Mouse (Mus musculus) lung, postnatal 0 days (tissue): ENCODE measurements around the gene Pcbp1. TPM values are rescaled to one million over a fixed set of nuclear protein-coding genes. Genes with fewer than 3 reads are reported as not detected.

ENCODE experiments used
- ATAC-seq: fragments of 200-750 bp; cut with Nextera tagmentation; 2 replicates; pipeline ENCODE4 v1.8.0; 2017; ENCODE audit warnings: moderate library complexity
- DNase-seq: peaks from one replicate; pipeline ENCODE4 v3.0.0-alpha.2; 2016; ENCODE audit warnings: low spot score
- H3K27ac ChIP-seq: fragments of 300-500 bp; sonication (generic); 2 replicates; pipeline ENCODE4 v1.5.1; 2014; ENCODE audit warnings: antibody characterized with exemption, mild to moderate bottlenecking, low read length, mixed read lengths
- H3K27me3 ChIP-seq: fragments of 300-500 bp; sonication (generic); replicated peaks from 2 replicates; pipeline ENCODE4 v1.6.1; 2014; ENCODE audit warnings: low read length, mixed read lengths; ENCODE audit not compliant: insufficient read depth
- H3K36me3 ChIP-seq: fragments of 300-500 bp; sonication (generic); 2 replicates; pipeline ENCODE4 v1.6.1; 2014; ENCODE audit warnings: low read length, mixed read lengths; ENCODE audit not compliant: insufficient read depth
- H3K4me1 ChIP-seq: fragments of 300-500 bp; sonication (generic); 2 replicates; pipeline ENCODE4 v1.6.1; 2014; ENCODE audit warnings: antibody characterized with exemption, low read depth, low read length, mixed read lengths; ENCODE audit not compliant: insufficient read depth
- H3K4me2 ChIP-seq: fragments of 300-500 bp; sonication (generic); replicated peaks from 2 replicates; pipeline ENCODE4 v1.6.1; 2014; ENCODE audit warnings: low read depth, mild to moderate bottlenecking, low read length, moderate library complexity, mixed read lengths
- H3K4me3 ChIP-seq: fragments of 300-500 bp; sonication (generic); 2 replicates; pipeline ENCODE4 v1.5.1; 2014; ENCODE audit warnings: low read depth, low read length
- H3K9ac ChIP-seq: fragments of 300-500 bp; sonication (generic); replicated peaks from 2 replicates; pipeline ENCODE4 v1.6.1; 2014; ENCODE audit warnings: low read depth, mild to moderate bottlenecking
- H3K9me3 ChIP-seq: fragments of 300-500 bp; sonication (generic); 2 replicates; pipeline ENCODE4 v1.6.1; 2016; ENCODE audit warnings: low read length, mixed read lengths
- CTCF ChIP-seq: IDR thresholded peaks from 2 replicates; pipeline ENCODE4 v1.5.1; 2016; ENCODE audit warnings: antibody characterized with exemption, mild to moderate bottlenecking
- EP300 ChIP-seq: IDR thresholded peaks from 2 replicates; pipeline ENCODE4 v1.6.1; 2016; ENCODE audit warnings: antibody characterized with exemption, mild to moderate bottlenecking, control low read depth
- WGBS: fragments of 180-500 bp; shearing (Covaris S2); extraction: QIAGEN DNeasy Blood & Tissue Kit; methylation state at CpG from one replicate; pipeline ENCODE4 v1.1.7; 2014; 5-methylcytosine and 5-hydroxymethylcytosine counted together
- polyA plus RNA-seq: library from polyadenylated mRNA; unstranded; fragments of >200 nt; fragmentation: Nextera tagmentation; extraction: Ambion mirVana; gene quantifications from 2 replicates; pipeline ENCODE4 v1.2.1, GENCODE M21; 2015

Pcbp1 gene
- polyA plus RNA-seq, 1 experiment from 2014 or later = 317 TPM

DNA sequence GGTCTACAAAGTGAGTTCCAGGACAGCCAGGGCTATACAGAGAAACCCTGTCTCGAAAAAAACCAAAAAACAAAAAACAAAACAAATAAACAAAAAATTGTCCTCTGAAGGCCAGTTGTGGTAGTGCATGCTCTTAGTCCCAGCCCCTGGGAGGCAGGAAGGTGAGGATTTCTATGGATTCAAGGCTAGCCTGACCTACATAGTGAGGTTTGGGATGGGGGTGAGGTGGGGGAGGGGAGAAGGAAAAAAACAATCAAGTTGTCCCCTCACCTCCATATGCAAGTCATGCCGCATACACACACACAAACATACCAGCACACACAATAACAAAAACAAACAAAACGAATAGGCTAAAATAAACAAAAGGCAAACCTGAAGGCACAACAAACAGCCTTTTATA is 17.4 kb downstream of the Pcbp1 start:
- Histone ChIP-seq H3K4me2 (no peak overlapping the region), H3K27ac (no peak overlapping the region), H3K9ac (no peak overlapping the region), H3K4me1 (no peaks in the 10 kb centered on the region), H3K4me3 (no peak overlapping the region), H3K36me3 (no peaks in the 10 kb centered on the region), H3K27me3 (no peaks in the 10 kb centered on the region), H3K9me3 (no peaks in the 10 kb centered on the region)
- ATAC-seq (no peak), DNase-seq (no peak)
- 63% methylated on average over 3 of the region's 3 CpGs for WGBS
- no peak for TF ChIP-seq CTCF
- no peak for TF ChIP-seq EP300

DNA sequence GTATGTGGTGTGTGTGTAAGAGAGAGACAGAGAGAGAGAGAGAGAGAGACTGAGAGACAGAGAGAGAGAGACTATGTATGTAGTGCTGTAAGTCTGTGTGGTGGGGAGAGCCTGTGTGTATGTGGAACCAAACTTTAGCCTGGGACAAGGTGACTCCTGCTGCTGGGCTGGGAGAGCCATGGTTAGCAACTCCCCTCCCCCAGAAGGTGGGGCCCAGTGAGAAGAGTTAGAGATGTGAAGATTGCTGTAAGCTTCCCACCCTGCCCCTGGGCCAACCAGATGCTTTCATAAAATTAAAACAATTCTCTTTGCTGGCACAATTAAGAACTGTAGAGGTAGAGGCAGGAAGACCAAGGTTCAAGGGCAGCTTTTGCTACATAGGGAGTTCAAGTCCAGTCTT is 19.0 kb downstream of the Pcbp1 start:
- DNase-seq = no peak

GRCm38 (mm10) chr6:86506309-86506708 is 19.8 kb downstream of the Pcbp1 start:
- Histone ChIP-seq H3K27ac (no peak overlapping the region), H3K9me3 (no peaks in the 10 kb centered on the region), H3K4me3 (no peak overlapping the region), H3K36me3 (no peaks in the 10 kb centered on the region), H3K27me3 (no peaks in the 10 kb centered on the region), H3K4me2 (no peak overlapping the region), H3K4me1 (no peaks in the 10 kb centered on the region), H3K9ac (no peak overlapping the region)
- WGBS = 77% methylated on average over 3 of the region's 3 CpGs
- ATAC-seq = no peak
- TF ChIP-seq CTCF (no peak), EP300 (no peak)
- DNase-seq = no peak

More for the DNA sequence above, 19.0 kb downstream of the Pcbp1 start:
- Histone ChIP-seq H3K4me2 (no peak overlapping the region), H3K27me3 (no peaks in the 10 kb centered on the region), H3K27ac (no peak overlapping the region), H3K36me3 (no peaks in the 10 kb centered on the region), H3K9ac (no peak overlapping the region), H3K4me3 (no peak overlapping the region), H3K4me1 (no peaks in the 10 kb centered on the region), H3K9me3 (no peaks in the 10 kb centered on the region)
- no peak for ATAC-seq
- TF ChIP-seq EP300 (no peak), CTCF (no peak)

DNA sequence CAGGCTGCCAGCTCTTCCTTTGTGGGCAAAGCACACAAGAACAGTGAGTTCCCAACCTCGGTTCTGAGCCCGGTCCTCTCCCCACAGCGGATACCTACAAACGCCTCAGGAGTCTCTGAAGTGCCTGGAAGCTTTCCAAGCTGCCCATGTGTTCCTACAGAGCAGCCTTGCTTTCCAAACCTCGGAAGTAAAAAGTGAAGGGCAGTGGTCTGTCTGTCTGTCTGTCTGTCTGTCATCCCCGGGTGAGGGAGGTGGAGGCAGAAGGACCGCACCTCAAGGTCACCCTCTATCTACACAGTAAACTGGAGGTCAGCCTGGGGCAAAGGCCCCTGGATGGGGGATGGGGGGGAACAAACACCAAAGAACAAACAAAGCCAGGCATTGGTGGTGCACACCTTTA is 20.4 kb downstream of the Pcbp1 start:
- H3K27me3 ChIP-seq = no peaks in the 10 kb centered on the region
- peak; percentile 37; the same call in 1 of the 2 replicates for ATAC-seq
- no peaks in the 10 kb centered on the region for H3K36me3 ChIP-seq
- DNase-seq = peak; percentile 69
- no peak overlapping the region for H3K9ac ChIP-seq
- H3K4me1 ChIP-seq = no peaks in the 10 kb centered on the region
- H3K9me3 ChIP-seq = no peaks in the 10 kb centered on the region
- no peak overlapping the region for H3K4me2 ChIP-seq
- no peak overlapping the region for H3K4me3 ChIP-seq
- no peak for TF ChIP-seq CTCF
- TF ChIP-seq EP300 = no peak
- WGBS = 46% methylated on average over 7 of the region's 7 CpGs
- H3K27ac ChIP-seq = no peak overlapping the region

DNA sequence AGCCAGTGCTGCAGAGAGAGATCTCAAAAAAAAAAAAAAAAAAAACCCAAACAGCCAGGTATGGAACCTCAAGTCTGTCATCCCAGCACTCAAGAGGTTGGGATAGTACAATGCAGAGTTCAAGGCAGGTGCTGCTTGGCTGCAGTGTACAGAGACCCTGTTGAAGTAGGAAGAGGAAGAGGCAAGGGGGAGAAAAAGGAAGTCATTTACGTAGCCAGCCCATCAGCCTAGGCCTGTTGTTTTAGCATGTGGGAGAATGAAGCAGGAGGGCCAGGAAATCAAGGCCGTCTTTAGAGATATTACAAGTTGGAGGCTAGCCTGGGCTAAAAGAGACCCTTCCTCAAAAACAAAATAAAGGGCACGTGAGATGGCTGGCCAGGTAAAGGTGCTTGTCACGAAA is 22.6 kb downstream of the Pcbp1 start:
- DNase-seq (no peak), ATAC-seq (no peak)
- no peaks in the 10 kb centered on the region for H3K27me3 ChIP-seq
- H3K4me2 ChIP-seq = no peak overlapping the region
- no peak overlapping the region for H3K9ac ChIP-seq
- no peak overlapping the region for H3K27ac ChIP-seq
- 62% methylated on average over 4 of the region's 4 CpGs for WGBS
- no peaks in the 10 kb centered on the region for H3K9me3 ChIP-seq
- no peaks in the 10 kb centered on the region for H3K36me3 ChIP-seq
- H3K4me3 ChIP-seq = no peak overlapping the region
- TF ChIP-seq EP300 (no peak), CTCF (no peak)
- no peaks in the 10 kb centered on the region for H3K4me1 ChIP-seq

GRCm38 (mm10) chr6:86499571-86500109 is 26.5 kb downstream of the Pcbp1 start:
- no peak for DNase-seq
- no peak overlapping the region for H3K9ac ChIP-seq
- H3K4me2 ChIP-seq = no peak overlapping the region
- WGBS = 60% methylated on average over 5 of the region's 5 CpGs
- no peaks in the 10 kb centered on the region for H3K9me3 ChIP-seq
- no peaks in the 10 kb centered on the region for H3K27me3 ChIP-seq
- H3K4me1 ChIP-seq = peaks cover 13% of the 10 kb centered on the region; the same call in 1 of the 2 replicates
- H3K4me3 ChIP-seq = no peak overlapping the region
- H3K36me3 ChIP-seq = no peaks in the 10 kb centered on the region
- no peak for ATAC-seq
- no peak for TF ChIP-seq EP300
- no peak for TF ChIP-seq CTCF
- no peak overlapping the region for H3K27ac ChIP-seq
